Mouse (Mus musculus) adrenal gland, postnatal 36 days (tissue): ENCODE measurements around the gene Slc16a1. TPM values are rescaled to one million over a fixed set of nuclear protein-coding genes. Genes with fewer than 3 reads are reported as not detected.
"Not testable (repeated sequence)": the region's sequence is repeated elsewhere in the genome, so short reads cannot be mapped to it uniquely, and the experiment has no call there.

Experiments used
- DNase-seq, 2 experiments: peaks; one replicate each; pipeline ENCODE4 v3.0.0; 2021; ENCODE audit warnings: mixed read lengths in 1 of 2
- total RNA-seq, 2 experiments: library from RNA; stranded (reverse); gene quantifications; 2 replicates each; pipeline ENCODE4 v1.2.3; 2021

Gene Slc16a1
- total RNA-seq, 2 experiments from 2014 or later, result 34.4 to 62.7 TPM

DNA sequence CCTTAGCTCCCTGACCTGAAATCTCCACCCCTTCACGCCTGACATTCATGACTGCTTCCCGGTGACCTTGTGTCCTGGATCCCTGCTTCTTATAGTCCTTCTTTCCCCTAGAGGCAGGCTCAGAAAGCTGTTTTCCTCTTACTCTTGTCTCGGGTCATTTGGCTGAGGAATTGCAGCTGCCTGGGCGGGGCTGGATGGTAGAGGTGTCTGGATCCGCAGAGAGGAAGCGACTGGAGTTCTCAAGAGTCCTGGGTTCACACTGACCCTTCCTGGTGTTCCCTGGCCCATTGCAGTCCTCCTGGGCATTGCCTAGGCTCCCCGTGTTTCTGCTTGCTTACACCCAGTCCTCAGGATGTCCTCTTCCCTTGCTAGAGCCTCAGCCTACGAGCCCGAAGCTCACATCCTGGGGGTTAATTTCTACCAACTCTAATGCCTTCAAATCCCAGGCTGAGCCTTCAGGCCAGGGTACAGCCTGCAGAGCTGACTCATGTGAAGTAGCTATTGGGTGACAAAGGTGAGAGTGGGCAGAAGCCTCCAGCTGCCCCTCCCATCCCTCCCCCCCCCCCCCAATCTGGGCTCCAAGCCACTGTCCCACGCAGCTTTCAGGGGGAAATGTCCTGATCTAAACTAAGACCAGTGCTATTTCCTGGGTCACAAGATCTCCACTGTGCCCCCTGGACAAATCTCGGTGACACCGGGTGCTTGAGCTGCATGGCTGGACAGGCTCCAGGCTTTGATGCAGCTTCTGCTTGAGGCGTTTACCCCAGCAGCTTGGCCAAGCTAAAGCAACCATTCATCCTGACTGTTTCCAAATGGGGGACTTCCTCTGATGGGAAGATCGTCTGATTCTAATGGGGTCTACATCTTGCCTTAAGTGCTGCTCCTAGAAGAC, 36.1 kb downstream of the Slc16a1 start:
- peak; percentile 40 to 60 for DNase-seq

DNA sequence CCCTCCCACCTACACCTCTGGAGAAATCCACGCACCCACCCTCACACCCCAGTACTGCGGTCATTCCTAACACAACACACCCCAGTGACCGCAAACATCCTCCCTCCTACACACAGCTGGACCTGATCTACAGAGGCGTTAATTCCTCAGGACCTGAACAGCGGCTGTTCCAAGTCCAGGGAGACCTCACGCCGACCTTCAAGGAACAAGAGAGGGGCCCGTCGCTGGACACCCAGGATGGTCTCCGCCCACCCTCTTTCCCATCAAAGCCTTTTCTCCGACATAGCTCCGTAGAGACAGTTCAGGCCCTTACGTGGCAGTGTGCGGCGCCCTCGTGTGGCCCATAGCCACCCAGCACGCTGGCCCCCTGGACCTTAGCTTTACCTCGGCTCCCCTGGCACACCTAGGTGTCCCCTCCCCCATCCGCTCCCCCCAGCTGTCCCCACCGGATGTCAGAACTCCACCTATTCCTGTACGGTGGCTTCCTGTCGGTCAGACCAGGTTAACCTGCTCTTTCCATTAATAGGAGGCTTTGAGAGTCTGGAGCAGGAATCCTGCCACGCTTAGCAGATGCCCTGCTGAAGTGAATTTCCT, 36.9 kb downstream of the Slc16a1 start:
- DNase-seq, result peak; percentile 73 to 87

DNA sequence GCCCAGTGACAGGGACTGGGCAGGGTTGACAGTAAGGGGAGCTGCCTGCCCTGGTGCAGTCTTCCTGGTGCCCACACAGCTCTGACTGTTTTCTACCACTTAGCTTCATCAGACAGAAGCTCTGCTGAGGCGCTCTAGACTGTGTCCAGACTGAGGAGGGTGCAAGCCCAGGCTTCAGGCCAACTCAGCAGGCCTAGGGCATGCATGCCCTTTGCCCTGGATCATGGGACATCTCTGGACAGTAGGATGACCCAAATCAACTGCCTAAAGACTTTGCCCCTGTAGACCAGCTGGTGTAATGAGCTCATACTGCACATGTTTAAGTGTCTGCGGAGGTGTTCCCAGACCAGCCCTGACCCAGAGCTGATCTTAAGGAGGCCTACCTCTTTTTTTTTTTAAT, 39.3 kb downstream of the Slc16a1 start:
- peak in 1 of 2 experiments; percentile 21 for DNase-seq

GRCm38 (mm10) chr3:104678826-104679225, 40.4 kb downstream of the Slc16a1 start:
- DNase-seq, result no peak

- DNase-seq, result peak; percentile 52 to 71
These were observed 44.4 kb downstream of the Slc16a1 start for GRCm38 (mm10) chr3:104682671-104683504.

- DNase-seq, result peak; percentile 84 to 88
These were observed 62.4 kb downstream of the Slc16a1 start for GRCm38 (mm10) chr3:104700751-104701335.

- DNase-seq, result no peak
These were observed 63.3 kb downstream of the Slc16a1 start for GRCm38 (mm10) chr3:104701761-104702160.

DNA sequence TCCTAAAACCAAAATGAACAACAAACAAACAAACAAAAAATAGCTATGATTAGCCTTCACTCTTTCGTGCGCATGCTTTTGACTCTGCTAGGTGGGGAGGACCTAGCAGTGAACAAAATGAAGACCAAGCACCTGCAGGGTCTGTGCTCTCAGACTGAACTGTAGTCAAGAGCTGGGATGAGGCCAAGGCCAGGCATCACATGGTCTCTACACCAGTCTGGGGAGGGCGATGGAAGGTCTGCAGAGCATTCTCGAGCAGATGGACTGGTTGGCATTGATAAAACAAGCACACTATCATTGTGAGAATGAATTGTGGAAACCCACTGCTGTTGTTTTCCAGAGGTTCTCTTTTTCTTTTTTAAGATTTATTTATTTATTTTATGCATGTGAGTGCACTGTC, 65.5 kb downstream of the Slc16a1 start:
- no peak for DNase-seq

DNA sequence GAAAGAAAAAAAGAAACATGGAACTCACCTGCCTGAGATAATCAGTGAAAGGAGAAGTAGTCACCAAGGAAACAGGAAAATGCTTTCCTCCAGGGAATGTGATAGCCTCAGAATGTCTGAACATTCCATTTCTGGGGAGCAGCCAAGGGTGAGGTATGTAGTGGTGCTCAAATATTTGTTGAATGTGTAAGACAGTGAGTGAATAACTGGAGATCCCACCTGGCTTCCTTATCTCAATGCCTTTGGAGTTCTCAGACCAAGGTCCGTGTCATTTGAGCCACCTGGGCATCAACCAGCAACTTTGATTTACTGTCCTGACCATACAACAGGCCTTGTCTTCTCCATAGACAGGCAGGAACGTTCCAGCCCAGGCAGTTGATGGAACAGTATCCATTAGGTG, 68.0 kb downstream of the Slc16a1 start:
- DNase-seq, result no peak

DNA sequence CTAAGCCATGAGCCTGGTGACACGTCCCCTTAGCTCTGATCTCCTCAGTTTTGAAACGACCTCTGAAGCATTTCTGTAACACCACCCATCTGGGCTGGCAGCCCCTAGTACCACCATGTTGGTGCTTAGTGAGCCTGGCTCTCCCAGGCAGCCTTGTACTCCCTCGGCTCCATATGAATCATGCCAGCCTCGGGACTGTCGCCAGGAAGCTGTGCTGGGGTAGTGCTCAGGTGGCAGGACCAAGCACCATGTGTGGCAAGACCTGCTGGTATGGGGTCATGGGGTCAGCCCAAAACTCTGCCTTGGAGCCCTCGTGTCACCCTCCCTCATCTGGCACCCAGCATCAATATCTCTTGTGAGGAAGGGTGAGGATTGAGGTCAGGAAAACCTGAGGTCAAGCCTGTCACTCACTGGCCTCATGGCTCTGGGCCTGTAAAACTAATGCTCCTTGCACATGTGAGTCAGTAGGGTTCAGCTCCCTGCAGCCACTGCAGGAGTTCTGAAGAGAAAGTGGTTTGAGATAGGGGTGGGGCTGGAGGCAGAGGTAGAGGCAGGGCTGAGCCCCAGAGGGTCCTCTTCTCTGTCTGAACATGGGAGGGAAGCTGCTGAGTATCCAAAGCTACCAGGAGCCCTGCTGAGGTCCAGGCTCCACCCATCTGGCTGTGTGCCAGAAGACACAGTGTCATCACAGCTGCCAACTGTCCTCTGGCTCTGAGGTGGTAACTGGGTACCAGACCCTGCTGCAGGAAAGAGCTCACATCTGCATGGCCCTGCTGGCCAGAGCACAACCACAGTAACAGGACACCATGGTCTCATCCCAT, 68.7 kb downstream of the Slc16a1 start:
- DNase-seq, result peak; percentile 57 to 60

DNA sequence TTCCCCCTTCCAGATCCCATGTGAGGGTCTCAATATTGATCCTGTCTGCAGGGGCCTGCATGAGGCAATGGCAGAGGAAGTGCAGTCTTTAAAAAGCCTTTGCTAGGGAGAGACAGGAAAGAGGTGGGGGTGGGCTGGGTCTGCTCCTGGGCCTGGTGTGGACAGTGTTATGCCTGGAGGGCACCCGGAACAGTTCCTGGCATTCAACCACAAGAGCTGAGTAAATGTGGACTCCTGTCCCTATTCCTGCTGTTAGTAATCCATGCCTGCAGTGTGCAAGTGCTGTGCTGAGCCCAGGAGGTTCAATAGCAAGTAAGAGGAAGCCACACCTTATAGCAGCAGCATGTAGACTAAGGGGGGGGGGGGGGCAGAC, 69.3 kb downstream of the Slc16a1 start:
- not testable (repeated sequence) for DNase-seq

Other genes with a start within 250 kb of the Slc16a1 start
- 10 to 100 TPM; 13.3 to 13.8 TPM for gene Lrig2, start 126.8 kb upstream of the Slc16a1 start, total RNA-seq
- 1 to 10 TPM; 4.6 to 6.6 TPM for gene Ppm1j, start 142.4 kb downstream of the Slc16a1 start, total RNA-seq
- 1 to 10 TPM in 1 of 2 experiments, under 1 TPM in 1; 0.82 to 1.3 TPM for gene Fam19a3, start 143.2 kb downstream of the Slc16a1 start, total RNA-seq
- gene Rhoc, start 149.7 kb downstream of the Slc16a1 start, total RNA-seq, result 100 to 1,000 TPM; 107 to 133 TPM
- 10 to 100 TPM; 12.3 to 22.3 TPM for gene Mov10, start 179.9 kb downstream of the Slc16a1 start, total RNA-seq
- gene St7l, start 225.3 kb downstream of the Slc16a1 start, total RNA-seq, result 10 to 100 TPM; 50.4 to 58.7 TPM
- 10 to 100 TPM; 89.3 to 98.6 TPM for gene Capza1, start 225.8 kb downstream of the Slc16a1 start, total RNA-seq